Mouse (Mus musculus): ENCODE data around the gene Cfl2. TPM values are rescaled to one million over a fixed set of nuclear protein-coding genes. Genes with fewer than 3 reads are reported as not detected.

Cfl2 gene
- total RNA-seq, 2 experiments from 2014 or later, result 511 to 548 TPM

DNA sequence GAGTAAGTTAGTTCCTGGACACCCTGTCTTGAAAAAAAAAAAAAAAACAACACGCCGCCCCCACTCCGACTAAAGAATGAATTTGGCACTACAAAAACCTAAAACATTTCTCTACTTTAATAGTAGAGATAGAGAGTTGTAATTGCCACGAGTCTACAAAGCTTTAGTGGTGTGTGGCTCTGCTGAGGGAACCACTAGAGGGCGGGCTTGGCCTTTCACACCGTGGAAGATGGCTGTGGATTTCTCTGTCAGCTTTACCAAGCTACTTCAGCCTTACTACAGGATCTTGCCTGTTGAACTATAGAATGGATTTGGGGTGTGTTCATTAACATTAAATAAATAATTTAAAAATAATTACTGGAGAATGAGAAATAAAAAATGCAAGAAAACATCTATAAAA, 32.1 kb downstream of the Cfl2 start:
- DNase-seq, result peak; percentile 61

GRCm38 (mm10) chr12:54829876-54830275, 32.8 kb downstream of the Cfl2 start:
- DNase-seq, result no peak

- no peak for DNase-seq
These were observed 34.6 kb downstream of the Cfl2 start for GRCm38 (mm10) chr12:54828043-54828442.

- DNase-seq, result no peak
These were observed 37.5 kb downstream of the Cfl2 start for GRCm38 (mm10) chr12:54825202-54825601.

- no peak for DNase-seq
These were observed 39.7 kb downstream of the Cfl2 start for GRCm38 (mm10) chr12:54822836-54823426.

GRCm38 (mm10) chr12:54820684-54821161, 42.0 kb downstream of the Cfl2 start:
- DNase-seq, result no peak

DNA sequence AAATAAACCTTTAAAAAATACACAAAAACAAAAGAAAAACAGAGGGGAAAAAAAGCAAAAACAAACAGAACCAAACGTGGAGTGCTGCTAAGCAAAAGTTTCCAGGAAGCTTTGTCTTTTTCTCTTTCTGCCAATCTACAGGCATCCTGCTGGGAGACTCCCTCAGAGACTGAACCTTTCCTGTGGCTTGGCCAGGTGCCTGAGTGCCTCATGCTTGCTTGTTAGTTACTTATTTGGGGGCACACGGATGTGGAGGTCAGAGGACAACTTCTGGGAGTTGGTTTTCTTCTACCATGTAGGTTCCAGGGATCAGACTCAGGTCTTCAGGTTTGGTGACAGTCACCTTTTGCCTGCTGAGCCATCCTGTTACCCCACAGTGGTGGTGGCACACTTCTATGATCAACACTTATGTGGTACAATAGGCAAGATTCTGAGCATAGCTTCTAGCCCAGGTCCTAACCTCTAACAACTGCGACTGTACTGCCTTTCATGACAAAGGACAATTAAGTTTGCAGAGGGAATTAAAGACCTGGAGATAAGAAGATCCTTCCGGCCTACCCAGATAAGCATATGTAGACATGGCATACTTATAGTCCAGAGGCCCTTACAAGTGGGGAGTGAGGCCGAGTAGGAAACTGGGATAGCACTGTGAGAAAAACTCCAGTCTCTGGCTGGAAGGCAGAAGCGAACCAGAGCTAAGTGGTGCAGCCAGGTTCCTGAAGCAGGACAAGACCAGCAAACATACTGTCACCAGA, 43.3 kb downstream of the Cfl2 start:
- no peak for DNase-seq

DNA sequence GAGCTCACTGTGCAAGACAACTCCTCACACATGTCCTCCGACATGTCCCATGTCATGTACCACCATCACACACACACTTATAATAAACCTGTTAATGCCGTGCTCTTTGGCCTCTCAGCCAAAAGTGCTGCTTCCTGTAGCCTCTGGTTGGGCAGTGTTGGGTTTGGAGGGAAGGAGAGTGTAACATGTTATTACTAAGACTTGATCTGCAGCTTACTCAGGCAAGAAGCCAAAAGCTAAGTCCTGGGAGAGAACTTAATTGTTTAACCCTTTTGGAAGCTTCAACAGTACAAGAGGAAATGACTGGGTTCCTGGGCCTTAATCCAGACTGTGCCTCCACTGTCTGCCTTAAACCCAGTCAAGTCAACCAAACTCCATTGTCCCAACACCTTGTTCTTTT, 52.5 kb downstream of the Cfl2 start:
- DNase-seq, result no peak

Other genes starting within 250 kb of the Cfl2 start
- gene Sptssa, start 206.3 kb downstream of the Cfl2 start, total RNA-seq (2021), result 10 to 100 TPM; 17.0 to 17.9 TPM
- 10 to 100 TPM; 16.3 to 18.7 TPM for gene Eapp, start 167.0 kb downstream of the Cfl2 start, total RNA-seq (2021)
- gene Snx6, start 67.2 kb downstream of the Cfl2 start, total RNA-seq (2021), result 10 to 100 TPM; 17.2 to 18.6 TPM
- not detected for gene Gm20403, start 123.7 kb upstream of the Cfl2 start, total RNA-seq (2021)
- gene Baz1a, start 151.5 kb upstream of the Cfl2 start, total RNA-seq (2021), result 1 to 10 TPM; 4.6 to 5.5 TPM
- 1 to 10 TPM; 5.6 to 6.6 TPM for gene 2700097O09Rik, start 217.2 kb upstream of the Cfl2 start, total RNA-seq (2021)
- 10 to 100 TPM; 62.6 to 69.8 TPM for gene Srp54a, start 217.4 kb upstream of the Cfl2 start, total RNA-seq (2021)

Measured in gastrocnemius, postnatal 25 days (tissue).